Mouse (Mus musculus): ENCODE data around the gene Adamts5.

DNA sequence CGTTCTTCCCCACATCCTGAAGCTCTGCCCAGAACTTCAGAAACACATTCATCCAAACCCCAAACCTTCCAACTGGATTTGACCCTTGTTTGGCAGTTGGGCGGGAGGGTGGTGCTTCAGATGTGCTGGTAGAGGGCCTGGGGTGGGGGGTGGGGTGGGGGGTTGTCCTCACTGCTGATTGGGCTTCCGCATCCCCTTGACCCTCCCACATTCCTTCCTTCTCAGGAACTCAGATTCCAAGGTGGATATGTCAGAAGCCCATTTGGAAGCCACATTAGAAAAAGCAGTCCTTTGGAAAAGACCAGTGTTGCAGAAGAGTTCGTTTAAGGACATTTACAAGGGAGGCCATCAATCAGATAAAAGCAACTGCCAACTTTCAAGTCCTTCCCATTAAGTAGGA is 3.2 kb downstream of the Adamts5 start:
- TF ChIP-seq GATA1 (IDR thresholded peaks at IDR 0.05; ENCODE audit: borderline replicate concordance, low read length) (no peak), FLI1 (IDR thresholded peaks at IDR 0.05; ENCODE audit: low read length) (no peak)
